Mouse (Mus musculus) E14TG2a.4 (cell line): Measurements from ENCODE around the gene Sumf2.

Source experiments
- CTCF ChIP-seq: conservative IDR thresholded peaks from 2 replicates; pipeline ENCODE4 v1.5.1; 2014; ENCODE audit warnings: low read length
- NANOG ChIP-seq: IDR thresholded peaks from 2 replicates; pipeline ENCODE4 v1.6.1; 2014; ENCODE audit warnings: borderline replicate concordance, low read length, mixed read lengths
- POU5F1 ChIP-seq: IDR thresholded peaks from 2 replicates; pipeline ENCODE4 v1.6.1; 2014; ENCODE audit warnings: low read length, borderline replicate concordance

DNA sequence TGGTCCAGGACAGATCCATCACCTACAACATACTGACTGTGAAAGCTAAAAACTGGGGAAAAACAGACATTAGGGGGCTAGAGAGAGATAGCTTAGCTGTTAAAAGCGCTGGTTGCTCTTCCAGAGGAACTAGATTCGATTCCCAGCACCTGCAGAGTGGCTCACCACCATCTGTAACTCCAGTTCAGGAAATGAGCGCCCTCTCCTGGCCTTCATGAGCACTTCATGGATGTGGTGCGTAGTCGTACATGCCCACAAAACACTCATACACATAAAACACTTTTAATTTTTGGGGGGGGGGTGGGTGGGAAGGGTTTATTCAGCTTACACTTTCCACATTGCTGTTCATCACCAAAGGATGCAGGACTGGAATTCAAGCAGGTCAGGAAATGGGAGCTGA lies 9.6 kb downstream of the Sumf2 start:
- TF ChIP-seq CTCF (peak; percentile 27), NANOG (no peak), POU5F1 (no peak)
